Mouse (Mus musculus) kidney, postnatal 0 days (tissue): ENCODE measurements at regions not wholly inside any gene's neighbourhood (a gene's known extent, or its start where the extent isn't known, plus 50 kb on each side); places are given as distances from the start of the nearest gene placed in this dataset.

Experiments
- ATAC-seq: fragments of 200-750 bp; cut with Nextera tagmentation; replicated peaks from 2 replicates; pipeline ENCODE4 v1.8.0; 2017; ENCODE audit warnings: low read depth, moderate number of reproducible peaks, moderate TSS enrichment, moderate library complexity; ENCODE audit not compliant: low FRiP score
- DNase-seq: peaks from one replicate; pipeline ENCODE4 v3.0.0-alpha.2; 2016; ENCODE audit warnings: low spot score
- H3K27ac ChIP-seq: fragments of 300-500 bp; sonication (generic); 2 replicates; pipeline ENCODE4 v1.5.1; 2014; ENCODE audit warnings: mild to moderate bottlenecking
- H3K27me3 ChIP-seq: fragments of 300-500 bp; sonication (generic); 2 replicates; pipeline ENCODE4 v1.6.1; 2014; ENCODE audit warnings: low read length, mixed read lengths; ENCODE audit not compliant: insufficient read depth
- H3K36me3 ChIP-seq: fragments of 300-500 bp; sonication (generic); 2 replicates; pipeline ENCODE4 v1.6.1; 2014; ENCODE audit warnings: low read length, mixed read lengths; ENCODE audit not compliant: insufficient read depth
- H3K4me1 ChIP-seq: fragments of 300-500 bp; sonication (generic); replicated peaks from 2 replicates; pipeline ENCODE4 v1.6.1; 2014; ENCODE audit warnings: antibody characterized with exemption, low read length, mixed read lengths; ENCODE audit not compliant: insufficient read depth
- H3K4me2 ChIP-seq: fragments of 300-500 bp; sonication (generic); 2 replicates; pipeline ENCODE4 v1.6.1; 2014; ENCODE audit warnings: mild to moderate bottlenecking, low read length, moderate library complexity, mixed read lengths
- H3K4me3 ChIP-seq: fragments of 300-500 bp; sonication (generic); replicated peaks from 2 replicates; pipeline ENCODE4 v1.5.1; 2014; ENCODE audit warnings: low read depth, low read length
- H3K9ac ChIP-seq: fragments of 300-500 bp; sonication (generic); 2 replicates; pipeline ENCODE4 v1.6.1; 2014; ENCODE audit warnings: low read depth, low read length
- H3K9me3 ChIP-seq: fragments of 300-500 bp; sonication (generic); replicated peaks from 2 replicates; pipeline ENCODE4 v1.6.1; 2016; ENCODE audit warnings: low read length, inconsistent platforms, mixed read lengths
- CTCF ChIP-seq: IDR thresholded peaks from 2 replicates; pipeline ENCODE4 v1.5.1; 2016; ENCODE audit warnings: antibody characterized with exemption, low read depth, mild to moderate bottlenecking, moderate library complexity
- WGBS: fragments of 180-500 bp; shearing (Covaris S2); extraction: QIAGEN DNeasy Blood & Tissue Kit; methylation state at CpG from one replicate; pipeline ENCODE4 v1.1.7; 2014; 5-methylcytosine and 5-hydroxymethylcytosine counted together

- 74% methylated on average over 3 of the region's 3 CpGs for WGBS
- TF ChIP-seq CTCF: no peak
- Histone ChIP-seq H3K4me1 (no peaks in the 10 kb centered on the region), H3K36me3 (no peaks in the 10 kb centered on the region), H3K27ac (no peak overlapping the region), H3K9me3 (no peaks in the 10 kb centered on the region; the same call in 1 of the 2 replicates), H3K4me2 (no peak overlapping the region), H3K4me3 (no peak overlapping the region), H3K27me3 (no peaks in the 10 kb centered on the region), H3K9ac (no peak overlapping the region)
- no peak for ATAC-seq
- no peak for DNase-seq
Observed at GRCm38 (mm10) chr5:64472008-64472407, 315.9 kb downstream of the Tbc1d1 start.

- 53% methylated on average over 10 of the region's 10 CpGs for WGBS
Observed at GRCm38 (mm10) chr5:64472415-64472814, 316.3 kb downstream of the Tbc1d1 start.

GRCm38 (mm10) chr5:64474868-64475267 is 318.8 kb downstream of the Tbc1d1 start:
- no peak overlapping the region for H3K4me2 ChIP-seq
- no peak for DNase-seq

More at GRCm38 (mm10) chr5:64472415-64472814, 316.3 kb downstream of the Tbc1d1 start:
- H3K9me3 ChIP-seq: no peaks in the 10 kb centered on the region; the same call in 1 of the 2 replicates
- no peak overlapping the region for H3K4me3 ChIP-seq
- no peaks in the 10 kb centered on the region for H3K27me3 ChIP-seq
- H3K4me1 ChIP-seq: no peaks in the 10 kb centered on the region
- H3K4me2 ChIP-seq: no peak overlapping the region
- no peak for TF ChIP-seq CTCF
- ATAC-seq (no peak), DNase-seq (peak; percentile 16)
- no peak overlapping the region for H3K9ac ChIP-seq
- no peak overlapping the region for H3K27ac ChIP-seq
- no peaks in the 10 kb centered on the region for H3K36me3 ChIP-seq

GRCm38 (mm10) chr5:64475736-64476519 is 319.8 kb downstream of the Tbc1d1 start:
- ATAC-seq: no peak
- no peaks in the 10 kb centered on the region for H3K36me3 ChIP-seq
- no peak overlapping the region for H3K4me3 ChIP-seq
- H3K9ac ChIP-seq: no peak overlapping the region
- no peaks in the 10 kb centered on the region; the same call in 1 of the 2 replicates for H3K9me3 ChIP-seq
- H3K27me3 ChIP-seq: no peaks in the 10 kb centered on the region
- DNase-seq: peak; percentile 14
- 66% methylated on average over 8 of the region's 8 CpGs for WGBS
- TF ChIP-seq CTCF: no peak
- H3K4me1 ChIP-seq: no peaks in the 10 kb centered on the region
- no peak overlapping the region for H3K27ac ChIP-seq
- H3K4me2 ChIP-seq: no peak overlapping the region

More at GRCm38 (mm10) chr5:64474868-64475267, 318.8 kb downstream of the Tbc1d1 start:
- H3K36me3 ChIP-seq: no peaks in the 10 kb centered on the region
- no peak overlapping the region for H3K27ac ChIP-seq
- H3K9ac ChIP-seq: no peak overlapping the region
- no peaks in the 10 kb centered on the region for H3K4me1 ChIP-seq
- no peak for TF ChIP-seq CTCF
- H3K27me3 ChIP-seq: no peaks in the 10 kb centered on the region
- no peak for ATAC-seq
- no peaks in the 10 kb centered on the region; the same call in 1 of the 2 replicates for H3K9me3 ChIP-seq
- no peak overlapping the region for H3K4me3 ChIP-seq
- 88% methylated on average over 1 of the region's 1 CpGs for WGBS

GRCm38 (mm10) chr5:64476641-64477369 is 320.7 kb downstream of the Tbc1d1 start:
- DNase-seq: no peak
- H3K4me2 ChIP-seq: no peak overlapping the region
- no peaks in the 10 kb centered on the region for H3K27me3 ChIP-seq
- H3K36me3 ChIP-seq: no peaks in the 10 kb centered on the region
- H3K4me1 ChIP-seq: no peaks in the 10 kb centered on the region
- H3K27ac ChIP-seq: no peak overlapping the region
- 75% methylated on average over 11 of the region's 11 CpGs for WGBS
- no peak for TF ChIP-seq CTCF
- no peak overlapping the region for H3K9ac ChIP-seq
- ATAC-seq: no peak
- H3K4me3 ChIP-seq: no peak overlapping the region
- no peaks in the 10 kb centered on the region; the same call in 1 of the 2 replicates for H3K9me3 ChIP-seq

GRCm38 (mm10) chr5:64478143-64478542 is 322.0 kb downstream of the Tbc1d1 start:
- no peak for TF ChIP-seq CTCF
- peak overlapping the region; percentile 11; the same call in 1 of the 2 replicates for H3K4me2 ChIP-seq
- H3K4me3 ChIP-seq: no peak overlapping the region
- H3K9me3 ChIP-seq: no peaks in the 10 kb centered on the region; the same call in 1 of the 2 replicates
- H3K27me3 ChIP-seq: no peaks in the 10 kb centered on the region
- DNase-seq: peak; percentile 70
- 40% methylated on average over 13 of the region's 13 CpGs for WGBS
- H3K4me1 ChIP-seq: no peaks in the 10 kb centered on the region
- no peaks in the 10 kb centered on the region for H3K36me3 ChIP-seq
- no peak for ATAC-seq
- no peak overlapping the region for H3K9ac ChIP-seq
- H3K27ac ChIP-seq: no peak overlapping the region
